In genomic region chr17:83613907-83614306, GRCm38 (mm10) we compare ENCODE assay signal across 14 mouse cellular contexts. TPM values are rescaled to one million over a fixed set of nuclear protein-coding genes. Genes with fewer than 3 reads are reported as not detected.
DNase-seq lines count a peak whose midpoint lies in the region; ATAC-seq and TF ChIP-seq lines count a peak whose summit lies in the region.
"Had no signal": no experiment of that assay in that cellular context is flagged by ENCODE, and none has a peak within 500 bp of the region (broad histone marks: within the 10 kb centered on the region; RNA-seq: fewer than 3 reads in every experiment).

No protein-coding gene starts in this region.

- ATAC-seq in heart, postnatal 0 days (ENCODE audit: insufficient read depth, low read depth) = no peak
- no peak for ATAC-seq in stomach, embryonic 15.5 days (ENCODE audit: insufficient read depth, low FRiP score, low read depth)
- ATAC-seq in stomach, postnatal 0 days (ENCODE audit: low FRiP score, low TSS enrichment) = no peak
- ATAC-seq in limb, embryonic 13.5 days (ENCODE audit: low FRiP score, low read depth) = no peak
- no peak for ATAC-seq in stomach, embryonic 16.5 days (ENCODE audit: insufficient read depth, low FRiP score)
- no peak for ATAC-seq in forebrain, embryonic 13.5 days

- no peak overlapping the region for H3K9ac ChIP-seq in heart, postnatal 0 days (replicated peaks; ENCODE audit: low read depth, low read length)
- no peak overlapping the region for H3K9ac ChIP-seq in stomach, embryonic 15.5 days
- H3K9ac ChIP-seq in stomach, postnatal 0 days (ENCODE audit: low read length) = no peak overlapping the region
- H3K9ac ChIP-seq in limb, embryonic 13.5 days = no peak overlapping the region
- no peak overlapping the region for H3K9ac ChIP-seq in stomach, embryonic 16.5 days (ENCODE audit: low read length)
- no peak overlapping the region for H3K9ac ChIP-seq in forebrain, embryonic 13.5 days
- H3K9ac ChIP-seq: liver, embryonic 15.5 days had no signal

- intact Hi-C loops in heart, postnatal 25 days (cut with DNase I) = no loop called here

- WGBS in heart, postnatal 0 days = 16% methylated on average over 11 of the region's 11 CpGs
- WGBS in stomach, embryonic 15.5 days = 32% methylated on average over 11 of the region's 11 CpGs
- 26% methylated on average over 11 of the region's 11 CpGs for WGBS in stomach, postnatal 0 days
- 37% methylated on average over 11 of the region's 11 CpGs for WGBS in limb, embryonic 13.5 days
- 29% methylated on average over 11 of the region's 11 CpGs for WGBS in stomach, embryonic 16.5 days
- WGBS in forebrain, embryonic 13.5 days = 63% methylated on average over 11 of the region's 11 CpGs

- H3K27ac ChIP-seq in heart, postnatal 0 days (ENCODE audit: low read depth) = no peak overlapping the region
- H3K27ac ChIP-seq in stomach, embryonic 15.5 days = no peak overlapping the region
- H3K27ac ChIP-seq in stomach, postnatal 0 days (replicated peaks) = no peak overlapping the region
- no peak overlapping the region for H3K27ac ChIP-seq in limb, embryonic 13.5 days
- H3K27ac ChIP-seq in stomach, embryonic 16.5 days (ENCODE audit: low read length) = no peak overlapping the region
- H3K27ac ChIP-seq in forebrain, embryonic 13.5 days = no peak overlapping the region
- H3K27ac ChIP-seq: liver, embryonic 15.5 days; macrophage had no signal

- no peaks in the 10 kb centered on the region for H3K4me1 ChIP-seq in heart, postnatal 0 days (ENCODE audit: control insufficient read depth, insufficient read depth)
- no peaks in the 10 kb centered on the region for H3K4me1 ChIP-seq in stomach, embryonic 15.5 days
- H3K4me1 ChIP-seq in stomach, postnatal 0 days (replicated peaks; ENCODE audit: control insufficient read depth, insufficient read depth) = no peaks in the 10 kb centered on the region
- H3K4me1 ChIP-seq in limb, embryonic 13.5 days = no peaks in the 10 kb centered on the region
- H3K4me1 ChIP-seq in stomach, embryonic 16.5 days (ENCODE audit: control insufficient read depth, insufficient read depth, low read length) = no peaks in the 10 kb centered on the region
- H3K4me1 ChIP-seq in forebrain, embryonic 13.5 days = no peaks in the 10 kb centered on the region
- H3K4me1 ChIP-seq: liver, embryonic 15.5 days had no signal

- no peaks in the 10 kb centered on the region for H3K9me3 ChIP-seq in heart, postnatal 0 days (replicated peaks; ENCODE audit: control insufficient read depth, low read length)
- no peaks in the 10 kb centered on the region for H3K9me3 ChIP-seq in stomach, embryonic 15.5 days
- no peaks in the 10 kb centered on the region for H3K9me3 ChIP-seq in stomach, postnatal 0 days (ENCODE audit: control insufficient read depth, low read length)
- H3K9me3 ChIP-seq in limb, embryonic 13.5 days = 0 out of 2 replicates have a peak, but pooled peaks cover 4% of the 10 kb centered on the region
- H3K9me3 ChIP-seq in stomach, embryonic 16.5 days (replicated peaks; ENCODE audit: control insufficient read depth, low read length) = no peaks in the 10 kb centered on the region
- peaks cover 4% of the 10 kb centered on the region; the same call in 1 of the 2 replicates for H3K9me3 ChIP-seq in forebrain, embryonic 13.5 days (replicated peaks)
- H3K9me3 ChIP-seq: liver, embryonic 15.5 days had no signal

- peak overlapping the region; percentile 45 for H3K4me2 ChIP-seq in heart, postnatal 0 days (ENCODE audit: low read depth, low read length)
- peak overlapping the region; percentile 6; the same call in 1 of the 2 replicates for H3K4me2 ChIP-seq in stomach, embryonic 15.5 days
- no peak overlapping the region for H3K4me2 ChIP-seq in stomach, postnatal 0 days (replicated peaks; ENCODE audit: low read depth)
- peak overlapping the region; percentile 41 for H3K4me2 ChIP-seq in limb, embryonic 13.5 days (replicated peaks)
- H3K4me2 ChIP-seq in stomach, embryonic 16.5 days (ENCODE audit: low read depth, low read length) = peak overlapping the region; percentile 26; the same call in 1 of the 2 replicates
- H3K4me2 ChIP-seq in forebrain, embryonic 13.5 days = no peak overlapping the region
- H3K4me2 ChIP-seq: liver, embryonic 15.5 days had no signal

- peak overlapping the region; percentile 23 for H3K4me3 ChIP-seq in heart, postnatal 0 days (ENCODE audit: low read depth, low read length)
- no peak overlapping the region for H3K4me3 ChIP-seq in stomach, embryonic 15.5 days (replicated peaks)
- no peak overlapping the region for H3K4me3 ChIP-seq in stomach, postnatal 0 days (ENCODE audit: low read depth, low read length)
- H3K4me3 ChIP-seq in limb, embryonic 13.5 days = peak overlapping the region; percentile 17
- no peak overlapping the region for H3K4me3 ChIP-seq in stomach, embryonic 16.5 days (replicated peaks; ENCODE audit: low read length)
- no peak overlapping the region for H3K4me3 ChIP-seq in forebrain, embryonic 13.5 days
- H3K4me3 ChIP-seq: liver, embryonic 15.5 days had no signal

- no peak for DNase-seq in heart, postnatal 0 days (ENCODE audit: low spot score)
- no peak for DNase-seq in heart, postnatal 25 days (ENCODE audit: low spot score)
- no peak for DNase-seq in stomach, postnatal 0 days (ENCODE audit: low spot score)
- DNase-seq in layer of hippocampus, postnatal 10 days (ENCODE audit: low spot score in 2 of 2) = no peak
- DNase-seq: adrenal gland, postnatal 14 days; cerebellum, adult 11 months; kidney, adult 11 months; right cerebral cortex, adult 18-20 months had no signal

- no peaks in the 10 kb centered on the region for H3K36me3 ChIP-seq in heart, postnatal 0 days (replicated peaks; ENCODE audit: control insufficient read depth, insufficient read depth, low read length)
- no peaks in the 10 kb centered on the region for H3K36me3 ChIP-seq in stomach, embryonic 15.5 days
- no peaks in the 10 kb centered on the region for H3K36me3 ChIP-seq in stomach, postnatal 0 days (ENCODE audit: control insufficient read depth, insufficient read depth, low read length)
- H3K36me3 ChIP-seq in limb, embryonic 13.5 days = no peaks in the 10 kb centered on the region
- no peaks in the 10 kb centered on the region for H3K36me3 ChIP-seq in stomach, embryonic 16.5 days (ENCODE audit: control insufficient read depth, insufficient read depth, low read length)
- no peaks in the 10 kb centered on the region for H3K36me3 ChIP-seq in forebrain, embryonic 13.5 days (ENCODE audit: poor library complexity, severe bottlenecking)
- H3K36me3 ChIP-seq: liver, embryonic 15.5 days had no signal

- peaks cover 4% of the 10 kb centered on the region; the same call in 1 of the 2 replicates for H3K27me3 ChIP-seq in heart, postnatal 0 days (ENCODE audit: control insufficient read depth, insufficient read depth, low read length)
- no peaks in the 10 kb centered on the region for H3K27me3 ChIP-seq in stomach, embryonic 15.5 days (replicated peaks)
- H3K27me3 ChIP-seq in stomach, postnatal 0 days (ENCODE audit: control insufficient read depth, insufficient read depth, low read length) = no peaks in the 10 kb centered on the region
- H3K27me3 ChIP-seq in limb, embryonic 13.5 days = no peaks in the 10 kb centered on the region
- H3K27me3 ChIP-seq in stomach, embryonic 16.5 days (ENCODE audit: control insufficient read depth, insufficient read depth, low read length) = no peaks in the 10 kb centered on the region
- H3K27me3 ChIP-seq in forebrain, embryonic 13.5 days = no peaks in the 10 kb centered on the region
- H3K27me3 ChIP-seq: liver, embryonic 15.5 days had no signal

- TF ChIP-seq EP300 in heart, postnatal 0 days (IDR thresholded peaks at IDR 0.05; ENCODE audit: low read depth) = no peak
- TF ChIP-seq EP300 in stomach, postnatal 0 days (optimal IDR thresholded peaks at IDR 0.05) = no peak

- TF ChIP-seq CTCF in heart, postnatal 0 days (IDR thresholded peaks at IDR 0.05; ENCODE audit: low read depth) = no peak
- no peak for TF ChIP-seq CTCF in stomach, postnatal 0 days (IDR thresholded peaks at IDR 0.05; ENCODE audit: low read depth)

RNA-seq across cellular contexts. Expression of gene Kcng3, which starts 17.8 kb away (rescaled TPM):
- total RNA-seq in heart, postnatal 0 days (2014; rRNA removed; ENCODE audit: low replicate concordance) = not detected in 2 replicates
- not detected in 2 replicates for polyA plus RNA-seq in heart, postnatal 0 days (2015; fragmentation: Nextera tagmentation; extraction: Ambion mirVana)
- not detected for total RNA-seq in heart, postnatal 25 days (2021)
- polyA plus RNA-seq in stomach, embryonic 15.5 days (2015; fragmentation: Nextera tagmentation; extraction: Ambion mirVana) = 0.06 TPM in 2 replicates
- polyA plus RNA-seq in stomach, postnatal 0 days (2015; fragmentation: Nextera tagmentation; extraction: Ambion mirVana) = 0.02 TPM in 1 of 2 replicates, not detected in the other
- polyA plus RNA-seq in limb, embryonic 13.5 days (2015; fragmentation: Nextera tagmentation; extraction: Ambion mirVana) = not detected in 2 replicates
- not detected in 2 replicates for polyA plus RNA-seq in stomach, embryonic 16.5 days (2015; fragmentation: Nextera tagmentation; extraction: Ambion mirVana)
- polyA plus RNA-seq in forebrain, embryonic 13.5 days (2015; fragmentation: Nextera tagmentation; extraction: Ambion mirVana) = not detected in 2 replicates
- 1 to 10 TPM; 5.3 to 5.4 TPM for total RNA-seq in layer of hippocampus, postnatal 10 days (2021)
- polyA plus RNA-seq: liver, embryonic 15.5 days; macrophage had no signal

Comparison
In these comparisons a context has a peak if more than half of its experiments do, and no peak if none do; other contexts are left out.
1. H3K4me2 ChIP-seq: peak in heart, postnatal 0 days (single experiment), stomach, embryonic 15.5 days (single experiment), limb, embryonic 13.5 days (single experiment) and stomach, embryonic 16.5 days (single experiment); none in stomach, postnatal 0 days (single experiment) and forebrain, embryonic 13.5 days (single experiment).
2. H3K4me3 ChIP-seq: peak in heart, postnatal 0 days (single experiment) and limb, embryonic 13.5 days (single experiment); none in stomach, embryonic 15.5 days (single experiment), stomach, postnatal 0 days (single experiment), stomach, embryonic 16.5 days (single experiment) and forebrain, embryonic 13.5 days (single experiment).